Mouse (Mus musculus): ENCODE results near the gene Wwc1.

Wwc1 gene

DNA sequence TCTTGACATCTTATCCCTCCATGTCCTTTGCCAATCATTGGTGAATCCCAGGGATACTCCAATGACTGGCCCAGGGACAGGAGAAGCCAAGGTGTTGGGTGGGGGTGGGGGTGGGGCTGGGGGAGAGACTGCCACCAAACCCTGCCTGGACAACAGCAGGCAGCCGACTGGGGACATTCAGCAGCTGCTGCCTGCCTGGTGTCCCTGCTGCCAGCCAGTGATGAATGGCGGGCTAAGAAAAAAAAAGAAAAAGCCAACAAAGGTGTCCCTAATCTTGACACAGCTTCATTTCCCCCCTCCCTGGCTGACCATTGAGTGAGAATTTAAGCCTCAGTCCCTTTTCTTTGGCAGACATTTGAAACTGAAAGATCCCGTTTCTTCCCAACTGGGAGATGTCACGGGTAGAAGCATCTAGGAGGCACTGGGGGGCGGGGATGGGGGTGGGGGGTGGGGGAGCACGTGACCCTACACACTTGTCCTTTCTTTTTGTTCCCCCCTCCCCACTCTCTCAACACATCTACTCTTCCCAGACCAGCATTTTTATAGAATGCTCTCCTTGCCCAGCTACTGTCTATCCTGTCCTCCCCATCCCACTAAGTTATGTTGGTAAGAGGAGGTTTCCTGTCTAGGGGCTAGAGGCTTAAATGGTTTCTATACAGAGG, 7.9 kb downstream of the Wwc1 start:
- no peak for DNase-seq (ENCODE audit: low spot score)

DNA sequence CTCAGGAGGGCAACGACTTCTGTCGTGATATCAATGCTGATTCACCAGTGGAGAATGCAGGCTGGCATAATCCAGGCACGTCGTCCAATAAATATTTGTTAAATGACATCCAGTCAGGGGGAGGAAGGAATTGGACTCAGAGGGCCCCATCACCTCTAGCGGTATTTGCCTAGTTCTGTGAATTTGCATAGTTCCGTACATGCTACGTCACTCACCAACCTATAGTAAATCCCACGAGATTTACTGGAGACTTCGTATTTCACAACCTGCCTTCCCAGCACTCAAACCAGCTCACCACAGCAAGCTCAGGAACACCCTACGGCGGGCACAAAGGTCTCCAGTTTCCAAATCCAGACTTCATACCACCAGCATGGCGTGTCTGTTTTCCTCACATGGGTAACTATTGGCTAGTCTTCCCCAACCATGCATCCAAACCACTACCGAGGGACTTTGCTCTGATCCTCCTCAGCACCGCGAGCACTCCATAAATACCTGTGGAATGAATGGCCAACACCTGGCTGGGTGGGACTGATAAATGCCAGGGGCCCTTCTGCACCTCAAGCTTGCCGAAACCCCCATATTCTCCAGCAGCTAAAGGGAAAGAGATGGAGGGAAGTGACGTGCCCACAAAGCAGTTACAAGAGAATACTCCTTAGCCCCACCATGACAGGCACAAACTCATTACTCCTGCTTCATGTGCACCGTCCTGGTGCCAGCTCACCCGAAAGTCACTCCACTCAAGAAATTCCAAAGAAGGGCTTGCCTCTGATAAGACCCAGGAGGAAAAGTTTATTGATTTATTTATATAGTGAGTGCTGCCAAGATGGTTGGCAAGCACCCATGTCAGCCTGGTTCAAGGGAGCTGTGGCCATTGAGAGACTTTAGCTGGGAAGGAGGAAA, 9.3 kb downstream of the Wwc1 start:
- DNase-seq (ENCODE audit: low spot score), result peak; percentile 83

DNA sequence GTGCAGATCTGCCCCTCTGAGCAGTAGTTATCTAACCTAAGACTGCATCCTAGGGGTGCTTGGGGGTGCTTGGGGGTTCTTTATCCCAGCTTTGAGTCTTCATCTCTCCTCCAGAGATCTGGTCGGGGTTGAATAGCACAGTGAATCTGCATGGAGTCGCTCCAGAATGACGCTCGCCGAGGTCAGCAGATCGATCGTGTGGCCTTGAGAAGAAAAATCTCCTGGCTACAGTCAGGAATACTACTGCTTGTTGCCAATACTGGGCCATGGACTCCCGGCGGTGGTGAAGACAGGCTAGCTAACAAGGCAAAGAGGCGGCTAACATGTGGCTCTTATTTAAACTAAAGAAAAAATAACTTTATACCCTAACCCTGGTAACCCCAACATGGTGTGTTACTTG, 12.0 kb downstream of the Wwc1 start:
- no peak for DNase-seq (ENCODE audit: low spot score)

DNA sequence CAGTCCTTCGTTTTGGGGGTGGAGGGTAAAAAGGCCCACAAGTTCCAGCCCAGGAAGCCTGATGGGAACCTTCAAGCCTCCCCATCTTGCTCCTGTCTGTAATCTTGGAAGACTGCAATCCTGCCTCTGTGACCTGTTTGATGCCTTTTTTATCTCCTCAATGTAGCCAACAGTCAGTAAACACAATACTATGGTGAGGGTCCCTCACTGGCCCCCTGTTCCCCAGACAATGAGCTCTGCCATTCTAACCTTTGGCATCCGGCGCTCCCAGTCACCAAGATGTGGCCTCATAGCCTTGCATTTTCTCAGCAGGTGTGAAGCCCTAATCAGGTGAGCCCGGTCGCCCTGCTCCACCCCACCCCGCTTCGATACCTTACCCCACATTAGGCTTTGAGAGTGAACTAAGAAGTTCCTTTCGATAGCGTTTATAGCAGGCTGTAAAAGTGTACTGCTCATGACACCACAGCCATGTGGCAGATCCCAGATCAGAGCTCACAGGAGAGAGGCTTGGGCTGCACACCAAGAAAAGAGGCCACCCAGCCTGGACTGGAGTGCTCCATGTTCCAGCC, 16.3 kb downstream of the Wwc1 start:
- no peak for DNase-seq (ENCODE audit: low spot score)

DNA sequence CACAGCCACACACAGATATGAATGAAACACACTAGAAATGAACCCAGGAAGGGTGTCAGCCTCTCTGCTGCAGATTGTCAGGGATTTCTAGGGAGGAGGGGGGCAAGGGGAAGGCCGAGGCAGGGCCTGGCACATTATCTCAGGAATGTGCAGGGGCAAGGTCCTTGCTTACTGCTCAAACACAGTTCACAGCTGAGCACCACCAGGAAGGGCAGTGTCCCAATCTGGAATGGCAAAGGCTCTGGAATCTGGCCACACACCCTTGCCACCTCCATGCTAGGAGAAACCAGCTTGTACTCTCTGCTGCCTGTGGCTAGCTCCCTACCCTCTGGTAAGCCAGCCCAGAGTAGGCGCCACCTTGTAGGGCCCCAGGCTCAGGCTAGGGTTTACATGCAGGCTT, 16.8 kb downstream of the Wwc1 start:
- DNase-seq (ENCODE audit: low spot score), result peak; percentile 59

DNA sequence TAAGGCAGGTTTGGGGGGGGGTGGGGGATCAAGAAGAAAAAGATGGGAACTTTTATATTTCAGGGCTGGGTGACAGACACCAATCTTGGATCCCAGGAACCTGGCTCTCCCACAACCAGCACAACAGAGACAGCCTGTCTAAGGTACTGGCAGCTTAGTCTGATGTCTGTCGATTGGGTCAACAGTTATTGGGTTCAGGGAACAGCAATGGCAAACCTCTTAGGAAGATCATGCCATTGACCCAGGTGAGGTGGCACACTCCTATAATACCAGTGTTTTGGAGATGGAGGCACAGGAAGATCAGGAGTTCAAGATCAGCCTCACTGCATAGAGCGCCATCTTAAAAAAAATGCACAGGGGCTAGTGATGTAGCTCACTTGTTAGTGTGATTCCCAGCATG, 17.9 kb downstream of the Wwc1 start:
- no peak for DNase-seq (ENCODE audit: low spot score)

DNA sequence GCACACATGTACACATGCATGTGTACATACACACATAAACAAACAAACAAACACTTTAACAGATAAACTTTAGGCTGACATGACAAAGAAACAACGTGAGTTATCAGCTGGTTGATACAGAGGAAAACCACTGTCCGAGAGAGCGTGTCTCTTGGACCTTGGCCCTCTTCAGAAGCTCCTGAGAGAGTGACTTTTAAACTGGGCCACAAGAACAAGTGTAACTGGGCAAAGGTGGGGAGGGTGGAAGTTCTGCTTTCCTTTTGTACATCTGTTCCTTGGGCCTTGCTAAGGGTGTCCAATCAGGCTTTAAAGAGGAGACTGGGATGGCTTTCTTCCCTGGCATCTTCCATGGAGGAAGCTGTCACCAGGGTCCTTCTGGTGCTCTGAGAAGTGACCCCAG, 21.1 kb downstream of the Wwc1 start:
- DNase-seq (ENCODE audit: low spot score), result no peak

DNA sequence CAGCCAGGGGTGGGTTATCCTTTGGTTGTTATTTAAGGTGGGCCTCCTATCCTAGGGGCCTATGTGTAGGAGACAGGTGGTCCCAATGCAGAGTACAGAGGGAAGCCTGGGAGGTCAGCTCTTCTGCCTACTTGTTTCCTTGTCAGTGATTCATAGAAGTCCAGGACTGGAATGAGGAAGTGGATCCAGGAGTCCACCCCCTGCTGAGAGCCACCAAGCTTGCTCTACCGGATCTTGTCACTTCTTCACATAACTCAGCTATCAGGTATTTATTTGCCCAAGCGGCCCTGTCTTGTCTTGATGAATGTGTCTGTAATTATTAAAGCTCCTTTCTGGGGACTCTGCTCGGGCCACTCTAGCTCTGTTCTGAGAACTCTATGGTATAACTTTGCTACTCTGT, 24.8 kb downstream of the Wwc1 start:
- DNase-seq (ENCODE audit: low spot score), result no peak

DNA sequence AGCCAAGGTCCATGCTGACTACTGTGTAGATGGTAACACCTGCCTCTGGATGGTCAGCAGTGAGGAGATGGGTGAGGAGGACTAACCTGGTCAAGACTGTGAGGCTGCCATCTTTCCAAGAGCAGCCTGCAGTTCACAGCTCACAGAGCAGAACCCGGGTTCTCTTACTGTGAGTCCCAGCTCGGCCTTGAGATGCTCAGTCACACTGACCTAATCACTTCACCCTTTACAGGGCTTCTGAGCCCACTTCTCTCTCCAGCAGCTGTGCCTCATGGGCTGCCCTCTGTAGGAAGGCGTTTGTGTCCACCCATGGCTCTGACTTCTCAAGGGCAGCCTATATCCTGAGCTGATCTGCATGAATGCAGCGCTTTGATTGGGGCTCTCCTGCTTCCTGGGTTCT, 27.1 kb downstream of the Wwc1 start:
- DNase-seq (ENCODE audit: low spot score), result no peak

DNA sequence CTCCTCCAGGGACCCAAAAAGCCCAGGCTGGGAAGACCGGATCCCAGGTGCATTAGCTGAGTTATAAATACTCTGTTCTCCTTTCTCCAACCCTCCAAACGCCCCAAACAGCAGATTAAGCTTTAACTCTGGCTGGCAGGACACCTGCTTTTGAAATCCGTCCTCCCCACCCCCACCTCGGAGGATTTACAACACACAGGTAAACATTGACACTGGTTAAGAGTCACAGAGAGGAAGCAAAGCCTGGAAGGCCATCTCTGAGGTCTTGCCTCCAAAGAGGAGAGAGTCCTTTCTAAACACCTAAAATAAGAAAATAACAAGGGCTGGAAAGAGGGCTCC, 28.6 kb downstream of the Wwc1 start:
- DNase-seq (ENCODE audit: low spot score), result no peak

DNA sequence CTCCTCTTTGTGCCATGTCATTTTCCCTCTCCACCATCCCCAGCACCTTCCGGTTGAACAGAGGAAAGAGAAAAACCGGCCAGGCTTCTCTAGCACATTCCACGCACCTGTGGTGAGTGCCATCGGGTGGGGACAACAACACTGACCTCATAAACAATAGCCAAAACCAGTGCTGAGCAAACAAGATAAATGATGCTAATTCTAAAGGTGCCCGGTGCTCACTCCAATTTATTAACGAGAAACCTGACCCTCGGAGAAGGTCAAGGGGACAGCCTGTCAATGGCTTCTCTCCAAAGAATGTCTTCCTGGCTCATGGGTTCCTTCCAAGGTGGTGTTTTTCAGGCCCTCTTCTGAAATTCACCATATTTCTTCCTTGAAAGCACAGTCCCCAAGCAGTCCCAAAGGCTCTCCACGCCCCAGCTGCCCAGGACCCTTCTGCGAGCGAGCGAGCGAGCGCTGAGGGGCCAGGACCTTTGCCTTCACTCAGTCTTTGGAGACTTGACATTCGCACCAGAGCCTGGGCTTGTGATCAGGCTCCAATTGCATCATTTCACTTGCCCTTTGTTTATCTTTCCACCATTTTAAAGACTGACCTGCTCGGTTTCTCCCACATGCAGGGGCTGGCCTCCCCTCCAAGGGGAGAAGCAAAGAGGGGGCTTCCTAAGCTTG, 29.1 kb downstream of the Wwc1 start:
- DNase-seq (ENCODE audit: low spot score), result no peak

DNA sequence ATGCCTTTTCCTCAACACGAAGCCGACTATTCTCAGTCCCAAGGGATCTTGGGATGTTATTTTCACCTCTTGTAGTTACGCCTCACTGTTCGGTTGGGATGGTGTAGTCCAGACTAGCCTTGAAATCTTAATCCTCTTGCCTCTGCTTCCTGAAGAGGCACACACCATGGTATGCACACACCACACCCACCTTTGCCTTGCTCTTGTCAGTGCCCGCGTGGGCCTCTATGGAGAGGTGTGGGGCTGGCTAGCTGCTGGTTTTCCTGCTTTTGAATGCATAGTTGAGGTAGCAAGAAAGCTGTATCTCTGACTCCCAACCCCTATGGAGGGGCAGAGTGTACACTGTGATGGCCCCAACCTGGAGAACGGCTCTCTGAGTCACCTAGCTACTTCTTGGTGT, 29.9 kb downstream of the Wwc1 start:
- no peak for DNase-seq (ENCODE audit: low spot score)

DNA sequence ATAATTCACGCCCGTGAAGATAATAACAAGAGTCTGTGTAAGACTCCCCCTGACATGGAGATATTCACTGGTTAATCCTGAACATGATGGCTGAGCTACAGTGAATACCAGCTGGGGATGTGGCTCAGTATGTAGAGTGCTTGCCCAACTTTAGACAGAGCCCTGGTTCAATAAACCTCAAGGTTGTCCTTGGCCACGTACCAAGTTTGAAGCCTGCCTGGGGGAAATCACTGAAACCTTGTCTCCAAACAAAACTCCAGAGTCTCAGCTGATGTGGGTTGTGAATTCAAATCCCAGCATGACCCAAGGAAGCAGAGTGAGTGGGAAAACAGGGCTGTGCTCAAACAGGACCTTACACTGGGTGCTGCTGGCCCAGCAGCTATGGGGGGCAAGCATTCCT, 30.3 kb downstream of the Wwc1 start:
- no peak for DNase-seq (ENCODE audit: low spot score)

DNA sequence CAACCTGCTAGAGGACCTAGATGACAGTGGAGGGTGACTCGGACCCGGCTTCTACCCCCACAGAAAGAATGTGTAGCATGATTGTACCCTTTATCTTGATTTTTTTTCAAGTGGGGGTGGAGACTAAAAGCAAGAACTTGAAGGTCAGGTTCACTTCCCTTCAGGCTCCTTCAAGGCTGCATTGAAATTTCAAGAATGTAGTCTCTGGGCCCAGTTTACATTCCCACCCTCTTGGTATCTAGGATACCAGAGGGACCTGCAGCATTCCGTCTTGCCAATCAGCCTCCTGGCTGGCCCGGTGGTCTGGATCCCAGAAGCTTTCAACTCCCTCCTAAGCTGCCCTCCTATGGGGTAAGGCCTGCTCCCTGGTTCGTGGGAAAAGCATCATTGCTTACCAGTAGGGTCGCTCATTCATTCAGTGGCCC, 31.9 kb downstream of the Wwc1 start:
- DNase-seq (ENCODE audit: low spot score), result peak; percentile 85

DNA sequence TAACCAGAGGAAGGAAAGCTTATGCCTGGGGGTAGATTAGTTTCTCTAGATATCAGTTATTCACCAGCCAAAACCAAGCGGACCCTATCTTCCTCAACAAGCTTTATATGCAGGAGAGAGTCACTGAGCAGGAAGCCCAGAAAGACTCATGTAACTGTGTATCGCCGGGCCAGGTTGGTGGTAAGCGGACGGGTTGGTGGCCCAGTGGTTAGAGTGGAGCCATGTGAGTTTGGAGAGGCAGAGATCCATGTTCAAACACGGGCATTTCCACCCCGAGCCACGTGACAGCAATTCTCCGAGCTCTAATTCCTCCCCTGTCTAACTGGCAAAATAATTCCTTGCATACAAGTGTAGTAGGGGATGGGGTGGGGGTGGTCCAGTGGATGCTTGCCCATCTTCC, 32.4 kb downstream of the Wwc1 start:
- no peak for DNase-seq (ENCODE audit: low spot score)

DNA sequence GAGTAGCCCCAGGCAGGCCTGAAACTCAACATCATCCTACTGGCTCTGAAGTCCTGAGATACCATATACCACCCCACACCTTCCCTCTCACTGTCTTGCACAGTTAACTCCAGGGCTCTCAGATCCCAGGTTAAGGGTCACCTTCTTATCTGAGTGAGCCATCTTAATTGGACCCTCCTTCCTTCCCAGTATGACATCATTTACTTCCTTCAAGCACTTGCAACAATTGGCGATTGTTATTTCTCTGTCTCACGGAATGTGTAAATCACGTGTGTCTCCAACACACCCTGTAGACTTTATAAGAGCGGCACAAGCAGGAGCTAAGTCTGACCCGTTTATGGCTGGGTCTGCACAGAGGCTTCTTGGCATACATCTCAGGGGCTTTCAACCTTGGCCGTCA, 35.1 kb downstream of the Wwc1 start:
- no peak for DNase-seq (ENCODE audit: low spot score)

DNA sequence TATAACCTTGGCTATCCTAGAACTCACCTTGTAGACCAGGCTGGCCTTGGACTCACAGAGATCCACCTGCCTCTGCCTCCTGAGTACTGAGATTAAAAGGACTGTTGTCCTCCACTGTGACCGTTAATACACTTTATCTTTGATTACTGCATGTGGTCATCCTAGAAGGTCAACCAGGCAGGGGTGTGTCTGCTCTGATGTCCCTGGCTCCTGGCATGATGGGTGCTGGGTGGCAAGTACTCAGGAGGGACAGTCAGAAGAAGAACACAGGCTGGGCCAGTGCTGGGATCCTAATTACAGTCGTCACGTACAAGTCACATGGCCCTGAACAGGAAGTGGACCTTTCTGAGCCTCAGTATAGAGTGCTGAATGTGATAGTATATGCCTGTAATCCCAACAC, 38.7 kb downstream of the Wwc1 start:
- DNase-seq (ENCODE audit: low spot score), result no peak

DNA sequence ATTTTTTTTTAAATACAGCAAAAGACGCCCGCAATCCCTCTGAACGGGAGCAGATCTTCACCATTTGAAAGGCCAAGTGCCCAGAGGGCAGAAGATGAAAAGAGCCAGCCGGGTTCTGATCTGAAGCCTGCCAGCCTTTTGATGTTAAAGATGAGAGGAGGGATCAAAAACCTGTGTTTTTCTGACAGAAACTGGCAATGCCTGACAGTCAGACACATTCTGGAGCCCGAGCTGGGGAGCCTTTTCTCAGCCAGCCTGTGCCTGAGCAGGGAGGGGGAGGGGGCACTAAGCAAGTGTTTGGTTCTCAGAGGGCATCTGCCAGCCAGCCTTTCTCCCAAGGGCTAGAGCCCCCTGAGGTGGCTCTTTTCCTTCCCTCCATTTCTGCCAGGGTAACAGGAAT, 39.3 kb downstream of the Wwc1 start:
- no peak for DNase-seq (ENCODE audit: low spot score)

DNA sequence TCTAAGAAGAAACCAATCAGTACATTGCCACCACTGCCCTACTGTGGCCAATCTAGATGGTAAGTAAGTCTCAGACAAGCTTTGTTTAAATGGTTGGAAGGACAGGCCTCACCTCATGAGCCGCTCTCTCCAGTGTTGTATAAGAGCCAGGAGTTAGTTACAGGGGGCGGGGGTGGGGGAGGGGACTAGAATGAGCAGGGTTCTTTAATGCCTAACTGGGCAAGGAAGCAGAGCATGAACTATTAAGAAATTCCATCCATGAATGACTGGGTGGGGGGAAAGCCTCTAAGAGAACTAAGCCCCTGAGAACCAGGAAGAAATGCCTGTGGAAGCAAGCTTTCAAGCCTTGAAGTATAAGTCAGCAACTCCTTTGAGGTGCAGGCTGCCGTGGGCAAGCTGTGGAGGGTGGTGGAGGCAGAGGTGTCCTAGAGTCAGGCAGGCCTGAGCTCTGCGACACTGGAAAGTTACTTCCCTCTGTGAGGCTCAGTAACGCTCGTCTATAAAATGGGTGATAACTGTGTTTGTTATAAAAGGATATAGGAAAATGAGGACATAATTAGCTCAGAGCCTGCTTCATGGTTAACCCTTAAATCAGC, 41.4 kb downstream of the Wwc1 start:
- DNase-seq (ENCODE audit: low spot score), result no peak

DNA sequence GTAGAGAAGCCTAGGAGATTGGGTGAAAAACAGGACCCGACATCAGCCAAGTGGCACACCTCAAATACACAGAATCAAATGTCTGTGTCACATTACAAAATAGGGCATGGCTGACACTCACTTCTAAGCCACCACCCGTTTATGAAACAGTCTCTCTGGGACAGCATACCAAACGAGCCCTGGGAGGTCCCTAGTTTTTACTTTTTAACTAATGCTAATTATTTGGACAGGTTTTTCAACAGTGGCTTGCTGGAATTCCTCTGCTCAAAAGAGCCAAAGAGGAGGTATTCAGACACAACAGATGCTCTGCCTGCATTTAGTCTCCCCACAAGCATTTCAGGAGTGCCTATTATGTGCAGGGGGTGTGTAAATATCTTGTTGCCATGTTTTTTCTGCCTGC, 44.7 kb downstream of the Wwc1 start:
- DNase-seq (ENCODE audit: low spot score), result no peak

DNA sequence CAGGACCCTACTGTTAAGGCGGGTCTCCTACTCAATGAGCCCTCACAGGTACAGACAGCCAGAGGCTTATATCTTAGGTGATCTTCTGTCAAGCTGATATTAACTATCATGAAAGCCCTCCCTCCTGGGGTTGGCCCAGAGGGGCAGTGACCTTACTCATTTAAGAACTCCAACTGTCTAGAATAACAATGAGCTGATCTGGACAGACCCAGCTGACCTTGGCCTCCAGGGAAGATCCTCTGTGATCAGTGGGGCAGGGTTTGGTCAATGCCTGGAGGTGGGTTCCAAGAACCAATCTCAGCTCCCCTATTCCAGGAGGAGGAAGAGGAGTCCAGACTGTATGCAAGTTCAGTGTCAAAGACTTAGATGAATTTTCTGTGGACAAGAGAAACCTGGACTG, 45.2 kb downstream of the Wwc1 start:
- no peak for DNase-seq (ENCODE audit: low spot score)

DNA sequence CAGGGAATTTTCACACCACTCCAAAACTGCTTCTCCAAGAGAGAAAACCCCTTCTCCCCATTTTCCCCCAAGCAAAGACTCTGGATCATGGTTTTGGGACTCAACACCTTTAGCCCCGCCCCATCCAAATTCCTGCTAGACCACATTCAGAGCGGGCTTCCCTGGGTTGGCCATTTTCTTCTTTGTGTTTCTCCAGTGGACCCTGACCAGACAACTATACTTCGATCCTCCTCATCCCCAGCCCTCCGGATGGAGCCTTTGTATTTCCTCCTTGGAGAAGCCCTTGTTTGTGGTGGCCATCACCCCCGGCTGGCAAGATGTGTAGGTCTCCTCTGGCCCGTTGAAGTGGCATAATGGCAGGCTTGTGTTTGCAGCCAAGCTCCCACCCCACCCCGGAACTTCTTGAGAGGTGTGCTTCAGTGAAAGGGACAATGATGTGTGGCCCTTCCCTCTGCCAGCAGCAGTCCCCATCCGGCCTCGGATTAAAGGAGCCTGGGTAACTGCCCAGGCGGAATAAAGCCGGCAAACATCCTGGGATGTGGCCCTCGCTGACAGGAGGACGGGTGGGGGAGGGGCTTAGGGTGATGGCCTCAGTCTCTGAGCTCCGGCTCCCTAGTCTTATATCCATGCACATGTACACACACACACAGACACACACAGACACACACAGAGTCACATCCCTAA, 46.8 kb downstream of the Wwc1 start:
- DNase-seq (ENCODE audit: low spot score), result no peak
